Mouse (Mus musculus) liver, embryonic 16.5 days (tissue): ENCODE measurements around the gene Rora. TPM values are rescaled to one million over a fixed set of nuclear protein-coding genes. Genes with fewer than 3 reads are reported as not detected.
A peak's percentile ranks its signal among the peaks of the same experiment; 100 is the strongest.

Experiments
- ATAC-seq: fragments of 200-750 bp; cut with Nextera tagmentation; 2 replicates; pipeline ENCODE4 v1.8.0; 2017; ENCODE audit warnings: low read depth, mild to moderate bottlenecking, moderate number of reproducible peaks, moderate library complexity
- H3K27ac ChIP-seq: fragments of 300-500 bp; sonication (generic); 2 replicates; pipeline ENCODE4 v1.5.1; 2014; ENCODE audit warnings: mild to moderate bottlenecking, low read length
- H3K27me3 ChIP-seq: fragments of 300-500 bp; sonication (generic); 2 replicates; pipeline ENCODE4 v1.6.1; 2014; ENCODE audit warnings: low read depth, low read length, mixed read lengths; ENCODE audit not compliant: control insufficient read depth, insufficient read depth
- H3K36me3 ChIP-seq: fragments of 300-500 bp; sonication (generic); 2 replicates; pipeline ENCODE4 v1.6.1; 2014; ENCODE audit warnings: mild to moderate bottlenecking; ENCODE audit not compliant: control insufficient read depth, insufficient read depth
- H3K4me1 ChIP-seq: fragments of 300-500 bp; sonication (generic); 2 replicates; pipeline ENCODE4 v1.6.1; 2014; ENCODE audit warnings: low read depth, low read length, mixed read lengths; ENCODE audit not compliant: control insufficient read depth
- H3K4me2 ChIP-seq: fragments of 300-500 bp; sonication (generic); 2 replicates; pipeline ENCODE4 v1.6.1; 2014; ENCODE audit warnings: low read depth, low read length, mixed read lengths
- H3K4me3 ChIP-seq: fragments of 300-500 bp; sonication (generic); 2 replicates; pipeline ENCODE4 v1.5.1; 2014; ENCODE audit warnings: low read depth, mild to moderate bottlenecking, low read length
- H3K9ac ChIP-seq: fragments of 300-500 bp; sonication (generic); 2 replicates; pipeline ENCODE4 v1.6.1; 2014; ENCODE audit warnings: low read depth, low read length
- H3K9me3 ChIP-seq: fragments of 300-500 bp; sonication (generic); replicated peaks from 2 replicates; pipeline ENCODE4 v1.6.1; 2016; ENCODE audit warnings: low read length; ENCODE audit not compliant: control insufficient read depth
- WGBS: fragments of 180-500 bp; shearing (Covaris S2); extraction: QIAGEN DNeasy Blood & Tissue Kit; methylation state at CpG from one replicate; pipeline ENCODE4 v1.1.7; 2014; ENCODE audit not compliant: insufficient replicate concordance; 5-methylcytosine and 5-hydroxymethylcytosine counted together
- polyA plus RNA-seq: library from polyadenylated mRNA; unstranded; fragments of >200 nt; fragmentation: Nextera tagmentation; extraction: Ambion mirVana; gene quantifications from 2 replicates; pipeline ENCODE4 v1.2.1, GENCODE M21; 2015

The Rora gene
- polyA plus RNA-seq, 1 experiment from 2014 or later = 10.6 TPM

GRCm38 (mm10) chr9:68859500-68859899 lies 205.9 kb downstream of the Rora start:
- no peak overlapping the region for H3K27ac ChIP-seq
- no peaks in the 10 kb centered on the region for H3K36me3 ChIP-seq
- no peak overlapping the region for H3K4me3 ChIP-seq
- H3K4me1 ChIP-seq = no peaks in the 10 kb centered on the region
- no peak for ATAC-seq
- H3K27me3 ChIP-seq = no peaks in the 10 kb centered on the region
- H3K9me3 ChIP-seq = no peaks in the 10 kb centered on the region
- WGBS = 57% methylated on average over 2 of the region's 2 CpGs
- H3K9ac ChIP-seq = no peak overlapping the region
- no peak overlapping the region for H3K4me2 ChIP-seq

- no peak overlapping the region for H3K27ac ChIP-seq
- H3K4me3 ChIP-seq = no peak overlapping the region
- 53% methylated on average over 4 of the region's 4 CpGs for WGBS
- H3K36me3 ChIP-seq = no peaks in the 10 kb centered on the region
- no peak overlapping the region for H3K4me2 ChIP-seq
- no peak overlapping the region for H3K9ac ChIP-seq
- ATAC-seq = no peak
- H3K4me1 ChIP-seq = no peaks in the 10 kb centered on the region
- no peaks in the 10 kb centered on the region for H3K9me3 ChIP-seq
- no peaks in the 10 kb centered on the region for H3K27me3 ChIP-seq
These were observed 212.7 kb downstream of the Rora start for GRCm38 (mm10) chr9:68866317-68866716.

GRCm38 (mm10) chr9:68873838-68874237 lies 220.3 kb downstream of the Rora start:
- WGBS = 77% methylated on average over 4 of the region's 4 CpGs
- no peaks in the 10 kb centered on the region for H3K36me3 ChIP-seq
- H3K27me3 ChIP-seq = no peaks in the 10 kb centered on the region
- no peak overlapping the region for H3K9ac ChIP-seq
- no peak overlapping the region for H3K27ac ChIP-seq
- no peaks in the 10 kb centered on the region for H3K9me3 ChIP-seq
- no peak overlapping the region for H3K4me3 ChIP-seq
- no peak for ATAC-seq
- no peaks in the 10 kb centered on the region for H3K4me1 ChIP-seq
- H3K4me2 ChIP-seq = no peak overlapping the region

- Histone ChIP-seq H3K4me3 (no peak overlapping the region), H3K4me2 (no peak overlapping the region), H3K27ac (no peak overlapping the region), H3K4me1 (no peaks in the 10 kb centered on the region), H3K9ac (no peak overlapping the region), H3K9me3 (no peaks in the 10 kb centered on the region), H3K27me3 (no peaks in the 10 kb centered on the region), H3K36me3 (no peaks in the 10 kb centered on the region)
- no peak for ATAC-seq
- WGBS = 80% methylated on average over 2 of the region's 2 CpGs
These were observed 221.0 kb downstream of the Rora start for GRCm38 (mm10) chr9:68874544-68874943.

GRCm38 (mm10) chr9:68875791-68876190 lies 222.2 kb downstream of the Rora start:
- Histone ChIP-seq H3K9ac (no peak overlapping the region), H3K4me2 (no peak overlapping the region), H3K9me3 (no peaks in the 10 kb centered on the region), H3K27me3 (no peaks in the 10 kb centered on the region), H3K36me3 (no peaks in the 10 kb centered on the region), H3K4me3 (no peak overlapping the region), H3K4me1 (no peaks in the 10 kb centered on the region), H3K27ac (no peak overlapping the region)
- ATAC-seq = no peak
- 63% methylated on average over 2 of the region's 2 CpGs for WGBS

GRCm38 (mm10) chr9:68876289-68876688 lies 222.7 kb downstream of the Rora start:
- Histone ChIP-seq H3K9me3 (no peaks in the 10 kb centered on the region), H3K36me3 (no peaks in the 10 kb centered on the region), H3K9ac (no peak overlapping the region), H3K4me2 (no peak overlapping the region), H3K27me3 (no peaks in the 10 kb centered on the region), H3K27ac (no peak overlapping the region), H3K4me3 (no peak overlapping the region), H3K4me1 (no peaks in the 10 kb centered on the region)
- no peak for ATAC-seq
- WGBS = 29% methylated on average over 2 of the region's 2 CpGs

GRCm38 (mm10) chr9:68881896-68882295 lies 228.3 kb downstream of the Rora start:
- ATAC-seq = no peak
- no peak overlapping the region for H3K4me2 ChIP-seq
- H3K27ac ChIP-seq = peak overlapping the region; percentile 21; the same call in 1 of the 2 replicates
- H3K9me3 ChIP-seq = no peaks in the 10 kb centered on the region
- 30% methylated on average over 6 of the region's 6 CpGs for WGBS
- H3K4me3 ChIP-seq = no peak overlapping the region
- H3K9ac ChIP-seq = no peak overlapping the region
- H3K27me3 ChIP-seq = no peaks in the 10 kb centered on the region
- peaks cover 3% of the 10 kb centered on the region for H3K4me1 ChIP-seq
- no peaks in the 10 kb centered on the region for H3K36me3 ChIP-seq

GRCm38 (mm10) chr9:68883005-68883404 lies 229.4 kb downstream of the Rora start:
- no peak for ATAC-seq
- H3K9ac ChIP-seq = no peak overlapping the region
- H3K4me1 ChIP-seq = peaks cover 3% of the 10 kb centered on the region
- no peaks in the 10 kb centered on the region for H3K27me3 ChIP-seq
- H3K9me3 ChIP-seq = no peaks in the 10 kb centered on the region
- WGBS = 30% methylated on average over 6 of the region's 6 CpGs
- H3K4me2 ChIP-seq = no peak overlapping the region
- no peak overlapping the region for H3K4me3 ChIP-seq
- peak overlapping the region; percentile 25; the same call in 1 of the 2 replicates for H3K27ac ChIP-seq
- no peaks in the 10 kb centered on the region for H3K36me3 ChIP-seq

- 51% methylated on average over 8 of the region's 8 CpGs for WGBS
- no peaks in the 10 kb centered on the region for H3K9me3 ChIP-seq
- H3K4me3 ChIP-seq = no peak overlapping the region
- no peak overlapping the region for H3K4me2 ChIP-seq
- ATAC-seq = peak; percentile 77
- H3K36me3 ChIP-seq = no peaks in the 10 kb centered on the region
- H3K27ac ChIP-seq = peak overlapping the region; percentile 25; the same call in 1 of the 2 replicates
- H3K27me3 ChIP-seq = no peaks in the 10 kb centered on the region
- no peak overlapping the region for H3K9ac ChIP-seq
- peaks cover 3% of the 10 kb centered on the region for H3K4me1 ChIP-seq
These were observed 230.1 kb downstream of the Rora start for GRCm38 (mm10) chr9:68883687-68884086.
